Mouse (Mus musculus): Measurements from ENCODE around the gene Ndufa8. TPM values are rescaled to one million over a fixed set of nuclear protein-coding genes. Genes with fewer than 3 reads are reported as not detected.

Gene Ndufa8
- polyA plus RNA-seq, 1 experiment = 218 TPM

GRCm38 (mm10) chr2:35996753-35997152 is 52.5 kb downstream of the Ndufa8 start:
- H3K27ac ChIP-seq (ENCODE audit: insufficient read depth, low read length) = no peak overlapping the region
- H3K4me1 ChIP-seq (ENCODE audit: control insufficient read depth, insufficient read depth, low read length) = no peaks in the 10 kb centered on the region
- no peak for TF ChIP-seq CTCF (IDR thresholded peaks at IDR 0.05; ENCODE audit: extremely low read depth, insufficient read depth, low read length)
- no peak for TF ChIP-seq POLR2A (IDR thresholded peaks at IDR 0.05; ENCODE audit: extremely low read depth, insufficient read depth, low read length)
- H3K4me3 ChIP-seq (ENCODE audit: insufficient read depth, low read length) = no peak overlapping the region

- TF ChIP-seq POLR2A (IDR thresholded peaks at IDR 0.05; ENCODE audit: extremely low read depth, insufficient read depth, low read length) (no peak), CTCF (IDR thresholded peaks at IDR 0.05; ENCODE audit: extremely low read depth, insufficient read depth, low read length) (no peak)
- H3K4me1 ChIP-seq (ENCODE audit: control insufficient read depth, insufficient read depth, low read length) = no peaks in the 10 kb centered on the region
- H3K27ac ChIP-seq (ENCODE audit: insufficient read depth, low read length) = no peak overlapping the region
- no peak overlapping the region for H3K4me3 ChIP-seq (ENCODE audit: insufficient read depth, low read length)
Measured at GRCm38 (mm10) chr2:35994303-35994702, 54.9 kb downstream of the Ndufa8 start.

- TF ChIP-seq CTCF (IDR thresholded peaks at IDR 0.05; ENCODE audit: extremely low read depth, insufficient read depth, low read length) (no peak), POLR2A (IDR thresholded peaks at IDR 0.05; ENCODE audit: extremely low read depth, insufficient read depth, low read length) (no peak)
- Histone ChIP-seq H3K4me3 (ENCODE audit: insufficient read depth, low read length) (no peak overlapping the region), H3K4me1 (ENCODE audit: control insufficient read depth, insufficient read depth, low read length) (no peaks in the 10 kb centered on the region), H3K27ac (ENCODE audit: insufficient read depth, low read length) (no peak overlapping the region)
Measured at GRCm38 (mm10) chr2:35993481-35993880, 55.7 kb downstream of the Ndufa8 start.

- Histone ChIP-seq H3K27ac (ENCODE audit: insufficient read depth, low read length) (no peak overlapping the region), H3K4me1 (ENCODE audit: control insufficient read depth, insufficient read depth, low read length) (no peaks in the 10 kb centered on the region), H3K4me3 (ENCODE audit: insufficient read depth, low read length) (no peak overlapping the region)
- TF ChIP-seq POLR2A (IDR thresholded peaks at IDR 0.05; ENCODE audit: extremely low read depth, insufficient read depth, low read length) (no peak), CTCF (IDR thresholded peaks at IDR 0.05; ENCODE audit: extremely low read depth, insufficient read depth, low read length) (no peak)
Measured at GRCm38 (mm10) chr2:35992259-35992658, 56.9 kb downstream of the Ndufa8 start.

Other genes starting within 250 kb of the Ndufa8 start
- gene Ttll11, start 69.5 kb downstream of the Ndufa8 start, polyA plus RNA-seq (2012; rRNA removed) = 36.1 and 36.2 TPM in 2 replicates
- 1.8 and 2.2 TPM in 2 replicates for gene Morn5, start 52 bp upstream of the Ndufa8 start, polyA plus RNA-seq (2012; rRNA removed)
- gene Lhx6, start 56.0 kb upstream of the Ndufa8 start, polyA plus RNA-seq (2012; rRNA removed) = 8.2 and 8.5 TPM in 2 replicates
- 21.1 and 23.8 TPM in 2 replicates for gene Mrrf, start 87.0 kb upstream of the Ndufa8 start, polyA plus RNA-seq (2012; rRNA removed)
- 50.0 and 50.4 TPM in 2 replicates for gene Rbm18, start 87.4 kb upstream of the Ndufa8 start, polyA plus RNA-seq (2012; rRNA removed)
- gene Ptgs1, start 181.0 kb upstream of the Ndufa8 start, polyA plus RNA-seq (2012; rRNA removed) = 15.4 and 16.6 TPM in 2 replicates

Measured in cortical plate, adult 2 months (tissue).